Mouse (Mus musculus): ENCODE results near the gene Tmem115. TPM values are rescaled to one million over a fixed set of nuclear protein-coding genes. Genes with fewer than 3 reads are reported as not detected.

Gene Tmem115
- polyA plus RNA-seq, 1 experiment = 43.4 TPM

DNA sequence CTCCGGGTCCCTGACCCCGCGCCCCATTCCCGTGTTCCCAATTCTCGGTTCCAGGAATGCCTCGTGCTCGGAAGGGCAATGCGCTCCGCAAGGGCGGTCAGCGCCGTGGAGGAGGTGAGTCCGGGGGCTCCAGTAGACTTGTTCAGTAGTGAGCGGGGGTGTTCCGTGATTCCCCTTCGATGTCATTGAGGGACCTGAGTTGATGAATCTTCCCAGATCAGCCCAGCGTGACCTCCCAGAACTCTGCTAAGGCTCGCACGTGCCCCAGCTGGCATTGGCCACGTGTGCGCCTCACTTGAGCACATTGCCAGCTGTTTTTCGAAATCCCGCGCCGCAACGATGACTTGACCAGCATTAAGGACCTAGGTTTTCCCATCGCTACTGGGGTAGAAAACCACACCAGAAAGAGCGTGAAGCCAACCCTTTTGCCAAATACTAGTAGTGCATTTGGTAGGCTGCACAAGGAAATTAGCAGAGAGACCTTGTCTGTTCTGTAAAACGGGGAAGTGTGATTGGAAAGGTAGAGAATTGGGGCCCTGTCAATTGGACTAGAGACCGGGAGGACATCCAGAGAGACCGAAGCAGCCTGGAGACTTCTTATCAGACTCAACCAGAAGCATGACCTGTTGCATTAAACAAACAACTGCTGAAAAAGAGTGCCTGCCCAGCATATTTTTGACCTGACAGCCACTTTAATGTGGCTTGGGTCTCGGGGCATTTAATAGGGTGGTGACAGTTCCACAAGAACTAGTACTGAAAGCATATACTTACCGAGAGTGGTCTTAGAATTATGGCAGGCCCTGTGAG is 54.3 kb downstream of the Tmem115 start:
- H3K36me3 ChIP-seq (ENCODE audit: control insufficient read depth, insufficient read depth) = no peaks in the 10 kb centered on the region
- no peak for TF ChIP-seq POLR2A (IDR thresholded peaks at IDR 0.05; ENCODE audit: insufficient read length, low read depth)
- TF ChIP-seq REST (IDR thresholded peaks at IDR 0.05; ENCODE audit: insufficient read depth, insufficient read length) = no peak
- TF ChIP-seq TCF12 (IDR thresholded peaks at IDR 0.05; ENCODE audit: insufficient read depth, poor library complexity, severe bottlenecking) = no peak
- TF ChIP-seq MYOG (IDR thresholded peaks at IDR 0.05; ENCODE audit: control insufficient read depth in 1 of 3, insufficient read depth in 1 of 3, insufficient read length in 2 of 3, low read depth in 2 of 3) = peak in 2 of 3 experiments; percentile 15 to 69
- no peak for TF ChIP-seq CEBPB (IDR thresholded peaks at IDR 0.05; ENCODE audit: insufficient read depth, poor library complexity, severe bottlenecking)
- TF ChIP-seq MAX (IDR thresholded peaks at IDR 0.05; ENCODE audit: low read depth) = peak; percentile 91
- no peak for TF ChIP-seq SRF (IDR thresholded peaks at IDR 0.05; ENCODE audit: control insufficient read depth, insufficient read length, low read depth)
- no peak for TF ChIP-seq POLR2AphosphoS2 (IDR thresholded peaks at IDR 0.05; ENCODE audit: insufficient read length, low read depth)
- peak; percentile 91 for TF ChIP-seq E2F4 (IDR thresholded peaks at IDR 0.05; ENCODE audit: insufficient read depth)
- TF ChIP-seq USF1 (IDR thresholded peaks at IDR 0.05; ENCODE audit: low read depth) = peak; percentile 35
- peak in 1 of 3 experiments; percentile 36 for TF ChIP-seq MYOD1 (IDR thresholded peaks at IDR 0.05; ENCODE audit: control insufficient read depth in 1 of 3, insufficient read length in 2 of 3, low read depth in 2 of 3)
- no peak for TF ChIP-seq TCF3 (IDR thresholded peaks at IDR 0.05; ENCODE audit: insufficient read length, low read depth)

More for the DNA sequence above, 54.3 kb downstream of the Tmem115 start:
- Histone ChIP-seq H3ac (ENCODE audit: control insufficient read depth, insufficient read length) (peak overlapping the region; percentile 48), H3K27me3 (ENCODE audit: control insufficient read depth, insufficient read depth, insufficient read length) (no peaks in the 10 kb centered on the region), H3K4me2 (ENCODE audit: low read depth) (peak overlapping the region; percentile 88), H3K4me3 (peak overlapping the region; percentile 53), H3K79me2 (ENCODE audit: control insufficient read depth, insufficient read depth) (peaks cover 14% of the 10 kb centered on the region)

Other genes with a start within 250 kb of the Tmem115 start
- gene Mapkapk3, start 244.1 kb upstream of the Tmem115 start, polyA plus RNA-seq (2012; fragmentation: generic; extraction: Trizol) = 3.9 TPM
- 0.64 TPM for gene Cish, start 237.9 kb upstream of the Tmem115 start, polyA plus RNA-seq (2012; fragmentation: generic; extraction: Trizol)
- 17.7 TPM for gene Hemk1, start 195.6 kb upstream of the Tmem115 start, polyA plus RNA-seq (2012; fragmentation: generic; extraction: Trizol)
- 0.38 TPM for gene 6430571L13Rik, start 193.3 kb upstream of the Tmem115 start, polyA plus RNA-seq (2012; fragmentation: generic; extraction: Trizol)
- gene Cacna2d2, start 134.3 kb upstream of the Tmem115 start, polyA plus RNA-seq (2012; fragmentation: generic; extraction: Trizol) = 0.50 TPM
- 18.8 TPM for gene Cyb561d2, start 8.2 kb downstream of the Tmem115 start, polyA plus RNA-seq (2012; fragmentation: generic; extraction: Trizol)
- gene Nprl2, start 8.3 kb downstream of the Tmem115 start, polyA plus RNA-seq (2012; fragmentation: generic; extraction: Trizol) = 24.6 TPM
- 0.52 TPM for gene Zmynd10, start 13.4 kb downstream of the Tmem115 start, polyA plus RNA-seq (2012; fragmentation: generic; extraction: Trizol)
- 59.3 TPM for gene Rassf1, start 17.6 kb downstream of the Tmem115 start, polyA plus RNA-seq (2012; fragmentation: generic; extraction: Trizol)
- gene Tusc2, start 29.3 kb downstream of the Tmem115 start, polyA plus RNA-seq (2012; fragmentation: generic; extraction: Trizol) = 25.0 TPM
- gene Hyal2, start 34.0 kb downstream of the Tmem115 start, polyA plus RNA-seq (2012; fragmentation: generic; extraction: Trizol) = 34.2 TPM
- gene Hyal1, start 43.0 kb downstream of the Tmem115 start, polyA plus RNA-seq (2012; fragmentation: generic; extraction: Trizol) = 3.3 TPM
- gene Naa80, start 44.9 kb downstream of the Tmem115 start, polyA plus RNA-seq (2012; fragmentation: generic; extraction: Trizol) = 13.8 TPM
- 0.43 TPM for gene Hyal3, start 46.9 kb downstream of the Tmem115 start, polyA plus RNA-seq (2012; fragmentation: generic; extraction: Trizol)
- gene Ifrd2, start 53.7 kb downstream of the Tmem115 start, polyA plus RNA-seq (2012; fragmentation: generic; extraction: Trizol) = 29.4 TPM
- 59.9 TPM for gene Sema3b, start 75.3 kb downstream of the Tmem115 start, polyA plus RNA-seq (2012; fragmentation: generic; extraction: Trizol)
- gene Gnai2, start 101.4 kb downstream of the Tmem115 start, polyA plus RNA-seq (2012; fragmentation: generic; extraction: Trizol) = 499 TPM
- 0.06 TPM for gene Slc38a3, start 135.6 kb downstream of the Tmem115 start, polyA plus RNA-seq (2012; fragmentation: generic; extraction: Trizol)
- not detected for gene Gnat1, start 145.8 kb downstream of the Tmem115 start, polyA plus RNA-seq (2012; fragmentation: generic; extraction: Trizol)
- 1.4 TPM for gene Sema3f, start 176.5 kb downstream of the Tmem115 start, polyA plus RNA-seq (2012; fragmentation: generic; extraction: Trizol)
- gene Rbm5, start 237.1 kb downstream of the Tmem115 start, polyA plus RNA-seq (2012; fragmentation: generic; extraction: Trizol) = 37.6 TPM